ENCODE assay signal across 8 mouse cellular contexts in the genomic region with DNA sequence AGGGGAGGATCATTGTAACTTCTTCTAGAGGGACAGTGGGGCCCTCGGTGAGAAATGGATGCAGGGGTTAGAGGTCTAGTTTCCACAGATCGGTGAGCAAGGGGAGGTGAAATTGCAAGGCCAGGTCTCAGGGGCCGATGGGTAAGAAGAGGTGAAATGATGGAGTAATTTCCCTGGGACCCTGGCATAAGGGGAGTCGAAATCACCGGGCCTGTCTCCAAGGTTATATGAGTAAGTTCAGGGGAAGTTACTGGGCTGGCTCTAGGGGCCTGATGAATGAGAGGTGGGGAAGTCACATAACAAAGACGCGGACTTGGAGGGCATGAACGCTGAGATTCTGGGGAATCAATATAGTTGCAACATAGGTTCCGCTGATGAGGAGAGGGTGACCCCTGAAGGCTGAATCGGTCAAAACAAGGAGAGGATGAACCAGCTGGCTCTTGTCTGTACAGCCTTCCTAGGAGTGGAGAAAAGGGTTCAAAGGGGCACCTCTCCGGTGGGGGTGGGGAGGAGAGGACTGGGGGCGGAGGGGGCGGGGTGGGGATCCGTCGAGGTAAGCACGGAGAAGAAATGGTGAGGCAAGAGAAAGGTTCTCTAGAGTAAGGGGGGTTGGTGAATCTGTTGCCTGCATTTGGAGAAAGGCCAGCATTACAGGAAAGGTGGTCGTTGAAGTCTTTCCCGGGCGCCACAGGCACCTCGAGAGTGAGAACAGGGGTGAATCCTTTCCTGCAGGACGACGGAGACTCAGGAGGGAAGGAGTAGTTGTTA. TPM values are rescaled to one million over a fixed set of nuclear protein-coding genes. Genes with fewer than 3 reads are reported as not detected.
DNase-seq lines count a peak whose midpoint lies in the region; TF ChIP-seq lines count a peak whose summit lies in the region.

No protein-coding gene starts in this region.

- peaks cover 13 to 14% of the 10 kb centered on the region in 2 experiments for H3K4me1 ChIP-seq in MEL (ENCODE audit: control insufficient read depth in 1 of 2, insufficient read depth in 2 of 2, low read length in 2 of 2)

- peak overlapping the region; percentile 64 to 81 for H3K4me3 ChIP-seq in MEL (ENCODE audit: control insufficient read depth in 1 of 2, insufficient read depth in 1 of 2, low read depth in 2 of 2, low read length in 2 of 2)

- peak; percentile 40 for TF ChIP-seq RAD21 in MEL (IDR thresholded peaks at IDR 0.05; ENCODE audit: low read depth, low read length)

- peak overlapping the region; percentile 81 for H3K9ac ChIP-seq in MEL (ENCODE audit: control insufficient read depth, low read depth, low read length, poor library complexity, severe bottlenecking)

- TF ChIP-seq CTCF in MEL (IDR thresholded peaks at IDR 0.05 in 2 of 3, conservative IDR thresholded peaks at IDR 0.05 in 1 of 3; ENCODE audit: control insufficient read depth in 1 of 3, insufficient read depth in 1 of 3, low read depth in 2 of 3, low read length in 3 of 3, poor library complexity in 1 of 3, severe bottlenecking in 1 of 3), result peak in 1 of 3 experiments; percentile 44; a peak in 3 of 6 replicates

- H3K79me2 ChIP-seq in MEL (ENCODE audit: control insufficient read depth, insufficient read depth, low read length, poor library complexity), result no peaks in the 10 kb centered on the region; the same call in 1 of the 2 replicates

- no peak for TF ChIP-seq POLR2A in MEL (IDR thresholded peaks at IDR 0.05; ENCODE audit: control insufficient read depth in 1 of 2, insufficient read depth in 1 of 2, low read depth in 1 of 2, low read length in 2 of 2, poor library complexity in 1 of 2)

- TF ChIP-seq EP300 in MEL (IDR thresholded peaks at IDR 0.05; ENCODE audit: low read depth in 1 of 2, low read length in 2 of 2), result no peak

- H3K27ac ChIP-seq in MEL (ENCODE audit: control insufficient read depth, low read depth, low read length), result peak overlapping the region; percentile 96

- DNase-seq in A20 (ENCODE audit: low read depth, low spot score), result peak; percentile 73
- peak; percentile 40 for DNase-seq in MEL (ENCODE audit: low read depth, low spot score)
- DNase-seq in cerebellum, postnatal 14 days, result peak; percentile 62
- DNase-seq in heart, adult 9 months (ENCODE audit: low spot score in 2 of 2), result peak; percentile 20 to 23
- peak; percentile 76 for DNase-seq in kidney, adult 9 months
- peak; percentile 77 for DNase-seq in lung, postnatal 10 days
- peak; percentile 73 for DNase-seq in retina, embryonic 14.5 days (ENCODE audit: low spot score)
- DNase-seq in right cerebral cortex, postnatal 36 days (ENCODE audit: low spot score in 2 of 2), result no peak

- no peaks in the 10 kb centered on the region for H3K9me3 ChIP-seq in MEL (replicated peaks; ENCODE audit: insufficient read depth, low read length)

- no peaks in the 10 kb centered on the region for H3K27me3 ChIP-seq in MEL (ENCODE audit: control insufficient read depth in 1 of 2, insufficient read depth in 2 of 2, low read length in 2 of 2)

- peaks cover 0 to 11% of the 10 kb centered on the region in 2 experiments; a peak in 2 of 4 replicates for H3K36me3 ChIP-seq in MEL (ENCODE audit: control insufficient read depth in 1 of 2, insufficient read depth in 2 of 2, low read length in 2 of 2)

TF ChIP-seq in MEL, 35 proteins besides CTCF, POLR2A, EP300 and RAD21:
- TF ChIP-seq CHD1 (IDR thresholded peaks at IDR 0.05; ENCODE audit: low read depth, low read length) (no peak), SMC3 (IDR thresholded peaks at IDR 0.05; ENCODE audit: low read depth, low read length) (0 out of 2 replicates have a peak, but pooled peaks have one; percentile 22), RCOR1 (IDR thresholded peaks at IDR 0.05; ENCODE audit: low read depth, low read length) (no peak), MAFK (IDR thresholded peaks at IDR 0.05; ENCODE audit: borderline replicate concordance, low read depth, low read length) (no peak)

RNA-seq across cellular contexts. Expression of a gene that starts 1.0 kb away (rescaled TPM):
- 13.6 and 14.9 TPM in 2 replicates for total RNA-seq in MEL (2012; rRNA removed)
- polyA plus RNA-seq in MEL (2012; ENCODE audit: insufficient read depth in 1 of 2, insufficient read length in 2 of 2, low read depth in 1 of 2, low replicate concordance in 2 of 2, missing spikeins in 1 of 2), result 10 to 100 TPM in 1 of 2 experiments, not detected in 1; 11.8 TPM

RNA-seq across cellular contexts. Expression of a gene that starts 22.2 kb away (rescaled TPM):
- 444 and 529 TPM in 2 replicates for total RNA-seq in MEL (2012; rRNA removed)
- 100 to 1,000 TPM; 392 to 414 TPM for polyA plus RNA-seq in MEL (2012; ENCODE audit: insufficient read depth in 1 of 2, insufficient read length in 2 of 2, low read depth in 1 of 2, low replicate concordance in 2 of 2, missing spikeins in 1 of 2)

RNA-seq across cellular contexts. Expression of a gene that starts 22.4 kb away (rescaled TPM):
- 52.8 and 64.4 TPM in 2 replicates for total RNA-seq in MEL (2012; rRNA removed)
- polyA plus RNA-seq in MEL (2012; ENCODE audit: insufficient read depth in 1 of 2, insufficient read length in 2 of 2, low read depth in 1 of 2, low replicate concordance in 2 of 2, missing spikeins in 1 of 2), result 10 to 100 TPM in 1 of 2 experiments, not detected in 1; 73.3 TPM

RNA-seq across cellular contexts. Expression of a gene that starts 35.0 kb away (rescaled TPM):
- total RNA-seq in MEL (2012; rRNA removed), result 7.5 and 10.8 TPM in 2 replicates
- 10 to 100 TPM in 1 of 2 experiments, not detected in 1; 22.2 TPM for polyA plus RNA-seq in MEL (2012; ENCODE audit: insufficient read depth in 1 of 2, insufficient read length in 2 of 2, low read depth in 1 of 2, low replicate concordance in 2 of 2, missing spikeins in 1 of 2)

Comparison
In these comparisons a context has a peak if more than half of its experiments do, and no peak if none do; other contexts are left out.
1. DNase-seq: peak in A20 (single experiment), MEL (single experiment), cerebellum, postnatal 14 days (2 of 2), heart, adult 9 months (2 of 2), kidney, adult 9 months (single experiment), lung, postnatal 10 days (single experiment) and retina, embryonic 14.5 days (single experiment); none in right cerebral cortex, postnatal 36 days (0 of 2).